Mouse (Mus musculus) E14TG2a.4 (cell line): ENCODE measurements at regions not wholly inside any gene's neighbourhood (a gene's known extent, or its start where the extent isn't known, plus 50 kb on each side); places are given as distances from the start of the nearest gene placed in this dataset.

ENCODE experiments used
- H3K27me3 ChIP-seq: 2 replicates; pipeline ENCODE4 v1.6.1; 2014; ENCODE audit warnings: low read length, control low read depth; ENCODE audit not compliant: insufficient read depth
- H3K36me3 ChIP-seq: 2 replicates; pipeline ENCODE4 v1.6.1; 2014; ENCODE audit warnings: low read length, control low read depth; ENCODE audit not compliant: insufficient read depth
- H3K4me1 ChIP-seq: replicated peaks from 2 replicates; pipeline ENCODE4 v1.6.1; 2014; ENCODE audit warnings: low read depth, low read length, control low read depth
- H3K4me3 ChIP-seq: replicated peaks from 2 replicates; pipeline ENCODE4 v1.5.1; 2014; ENCODE audit warnings: mild to moderate bottlenecking, low read length
- H3K9me3 ChIP-seq: 2 replicates; pipeline ENCODE4 v1.6.1; 2014; ENCODE audit warnings: low read length, control low read depth
- CTCF ChIP-seq: conservative IDR thresholded peaks from 2 replicates; pipeline ENCODE4 v1.5.1; 2014; ENCODE audit warnings: low read length
- NANOG ChIP-seq: IDR thresholded peaks from 2 replicates; pipeline ENCODE4 v1.6.1; 2014; ENCODE audit warnings: borderline replicate concordance, low read length, mixed read lengths
- POU5F1 ChIP-seq: IDR thresholded peaks from 2 replicates; pipeline ENCODE4 v1.6.1; 2014; ENCODE audit warnings: low read length, borderline replicate concordance

GRCm38 (mm10) chr6:22640100-22640499 is 235.2 kb upstream of the Ptprz1 start:
- Histone ChIP-seq H3K36me3 (no peaks in the 10 kb centered on the region), H3K9me3 (no peaks in the 10 kb centered on the region), H3K4me3 (no peak overlapping the region), H3K4me1 (no peaks in the 10 kb centered on the region), H3K27me3 (no peaks in the 10 kb centered on the region)
- TF ChIP-seq CTCF: no peak
- no peak for TF ChIP-seq NANOG
- no peak for TF ChIP-seq POU5F1

GRCm38 (mm10) chr6:22635141-22635540 is 240.2 kb upstream of the Ptprz1 start:
- Histone ChIP-seq H3K36me3 (no peaks in the 10 kb centered on the region), H3K4me3 (no peak overlapping the region), H3K4me1 (no peaks in the 10 kb centered on the region), H3K9me3 (no peaks in the 10 kb centered on the region), H3K27me3 (no peaks in the 10 kb centered on the region)
- TF ChIP-seq CTCF (no peak), NANOG (no peak), POU5F1 (no peak)

GRCm38 (mm10) chr6:22634740-22635139 is 240.6 kb upstream of the Ptprz1 start:
- no peak overlapping the region for H3K4me3 ChIP-seq
- H3K27me3 ChIP-seq: no peaks in the 10 kb centered on the region
- no peaks in the 10 kb centered on the region for H3K9me3 ChIP-seq
- H3K4me1 ChIP-seq: no peaks in the 10 kb centered on the region
- no peak for TF ChIP-seq POU5F1
- TF ChIP-seq NANOG: no peak
- TF ChIP-seq CTCF: no peak
- H3K36me3 ChIP-seq: no peaks in the 10 kb centered on the region

- Histone ChIP-seq H3K4me3 (no peak overlapping the region), H3K9me3 (peaks cover 10% of the 10 kb centered on the region), H3K4me1 (no peaks in the 10 kb centered on the region), H3K27me3 (no peaks in the 10 kb centered on the region), H3K36me3 (no peaks in the 10 kb centered on the region)
- TF ChIP-seq NANOG (no peak), CTCF (no peak), POU5F1 (no peak)
Observed at GRCm38 (mm10) chr6:22591592-22591991, 235.5 kb upstream of the Fam3c start.

- peaks cover 23% of the 10 kb centered on the region for H3K9me3 ChIP-seq
- TF ChIP-seq NANOG: peak; percentile 31; the same call in 1 of the 2 replicates
- no peak for TF ChIP-seq POU5F1
- H3K27me3 ChIP-seq: no peaks in the 10 kb centered on the region
- H3K4me3 ChIP-seq: no peak overlapping the region
- H3K4me1 ChIP-seq: no peaks in the 10 kb centered on the region
- H3K36me3 ChIP-seq: no peaks in the 10 kb centered on the region
Observed at GRCm38 (mm10) chr6:22584851-22585250, 228.8 kb upstream of the Fam3c start.

- Histone ChIP-seq H3K36me3 (no peaks in the 10 kb centered on the region), H3K9me3 (no peaks in the 10 kb centered on the region), H3K4me3 (no peak overlapping the region), H3K27me3 (no peaks in the 10 kb centered on the region), H3K4me1 (no peaks in the 10 kb centered on the region)
- TF ChIP-seq NANOG (no peak), CTCF (no peak), POU5F1 (no peak)
Observed at GRCm38 (mm10) chr6:22572925-22573324, 216.9 kb upstream of the Fam3c start.

GRCm38 (mm10) chr6:22567891-22568290 is 211.8 kb upstream of the Fam3c start:
- Histone ChIP-seq H3K4me1 (no peaks in the 10 kb centered on the region), H3K27me3 (no peaks in the 10 kb centered on the region), H3K4me3 (no peak overlapping the region), H3K36me3 (no peaks in the 10 kb centered on the region), H3K9me3 (no peaks in the 10 kb centered on the region)
- TF ChIP-seq POU5F1: no peak
- no peak for TF ChIP-seq CTCF
- TF ChIP-seq NANOG: no peak

- Histone ChIP-seq H3K4me1 (no peaks in the 10 kb centered on the region), H3K4me3 (no peak overlapping the region), H3K27me3 (no peaks in the 10 kb centered on the region), H3K9me3 (no peaks in the 10 kb centered on the region), H3K36me3 (no peaks in the 10 kb centered on the region)
- no peak for TF ChIP-seq NANOG
- no peak for TF ChIP-seq POU5F1
Observed at GRCm38 (mm10) chr6:22548296-22549245, 192.5 kb upstream of the Fam3c start.
